Mouse (Mus musculus): ENCODE data around the gene Fbxw21.

DNA sequence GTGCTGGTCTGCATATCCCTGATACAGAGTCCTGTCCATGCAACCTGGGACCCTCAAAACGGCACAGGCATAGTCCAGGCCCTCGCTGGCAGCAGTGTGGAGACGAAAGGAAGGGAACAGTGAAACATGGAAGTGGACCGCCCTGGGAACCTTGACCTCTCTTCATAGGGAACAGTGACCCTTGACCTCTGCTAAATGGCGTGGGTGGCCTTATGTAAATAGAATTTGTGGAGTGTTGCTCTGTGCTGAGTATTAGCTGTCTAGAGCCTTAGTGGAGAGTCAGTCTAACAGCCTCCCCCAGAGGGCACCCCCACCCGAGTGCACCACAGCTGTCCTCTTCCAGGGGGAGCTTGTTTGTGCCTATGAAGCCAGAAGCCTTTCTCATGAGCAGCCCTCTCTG is 69.0 kb downstream of the Fbxw21 start:
- TF ChIP-seq USF1 (IDR thresholded peaks at IDR 0.05; ENCODE audit: low read depth) = no peak
- TF ChIP-seq CTCF (IDR thresholded peaks at IDR 0.05; ENCODE audit: control insufficient read depth, insufficient read depth, insufficient read length) = no peak
- no peak for TF ChIP-seq MYOD1 (IDR thresholded peaks at IDR 0.05; ENCODE audit: control insufficient read depth, insufficient read length, low read depth)

Measured in C2C12 (cell line).